Mouse (Mus musculus): ENCODE results near the gene Ccn6.
"Not testable (repeated sequence)": the region's sequence is repeated elsewhere in the genome, so short reads cannot be mapped to it uniquely, and the experiment has no call there.

Gene Ccn6

GRCm38 (mm10) chr10:39163694-39164093, at the start of gene Ccn6:
Gene Ccn6 (minus strand): TSS chr10:39163794.
- no peak for DNase-seq

- no peak for DNase-seq
Observed at GRCm38 (mm10) chr10:39210031-39210430, 46.4 kb upstream of the Ccn6 start.

- DNase-seq: no peak
Observed at GRCm38 (mm10) chr10:39209161-39210025, 45.8 kb upstream of the Ccn6 start.

GRCm38 (mm10) chr10:39208712-39209111, 45.1 kb upstream of the Ccn6 start:
- DNase-seq: no peak

GRCm38 (mm10) chr10:39207310-39207855, 43.8 kb upstream of the Ccn6 start:
- no peak for DNase-seq

- DNase-seq: no peak
Observed at GRCm38 (mm10) chr10:39202490-39202889, 38.9 kb upstream of the Ccn6 start.

- not testable (repeated sequence) for DNase-seq
Observed at GRCm38 (mm10) chr10:39198216-39198615, 34.6 kb upstream of the Ccn6 start.

GRCm38 (mm10) chr10:39192673-39193072, 29.1 kb upstream of the Ccn6 start:
- DNase-seq: peak; percentile 83

- no peak for DNase-seq
Observed at GRCm38 (mm10) chr10:39185545-39185906, 21.9 kb upstream of the Ccn6 start.

GRCm38 (mm10) chr10:39184864-39185544, 21.4 kb upstream of the Ccn6 start:
- no peak for DNase-seq

- DNase-seq: no peak
Observed at GRCm38 (mm10) chr10:39176981-39177380, 13.4 kb upstream of the Ccn6 start.

GRCm38 (mm10) chr10:39173077-39173476, 9.5 kb upstream of the Ccn6 start:
- DNase-seq: peak; percentile 20

- DNase-seq: no peak
Observed at GRCm38 (mm10) chr10:39172540-39172931, 8.9 kb upstream of the Ccn6 start.

- DNase-seq: peak; percentile 92
Observed at GRCm38 (mm10) chr10:39171603-39172539, 8.3 kb upstream of the Ccn6 start.

- peak; percentile 95 for DNase-seq
Observed at GRCm38 (mm10) chr10:39171134-39171533, 7.5 kb upstream of the Ccn6 start.

- DNase-seq: peak; percentile 36
Observed at GRCm38 (mm10) chr10:39170706-39171105, 7.1 kb upstream of the Ccn6 start.

GRCm38 (mm10) chr10:39170181-39170580, 6.6 kb upstream of the Ccn6 start:
- DNase-seq: peak; percentile 87

GRCm38 (mm10) chr10:39169642-39170041, 6.0 kb upstream of the Ccn6 start:
- DNase-seq: no peak

- DNase-seq: no peak
Observed at GRCm38 (mm10) chr10:39167611-39168010, 4.0 kb upstream of the Ccn6 start.

- DNase-seq: no peak
Observed at GRCm38 (mm10) chr10:39165632-39166115, 2.1 kb upstream of the Ccn6 start.

GRCm38 (mm10) chr10:39162666-39163484, 719 bp downstream of the Ccn6 start:
- no peak for DNase-seq

- no peak for DNase-seq
Observed at GRCm38 (mm10) chr10:39161406-39161805, 2.2 kb downstream of the Ccn6 start.
